Mouse (Mus musculus): ENCODE measurements at regions not wholly inside any gene's neighbourhood (a gene's known extent, or its start where the extent isn't known, plus 50 kb on each side); places are given as distances from the start of the nearest gene placed in this dataset.

DNA sequence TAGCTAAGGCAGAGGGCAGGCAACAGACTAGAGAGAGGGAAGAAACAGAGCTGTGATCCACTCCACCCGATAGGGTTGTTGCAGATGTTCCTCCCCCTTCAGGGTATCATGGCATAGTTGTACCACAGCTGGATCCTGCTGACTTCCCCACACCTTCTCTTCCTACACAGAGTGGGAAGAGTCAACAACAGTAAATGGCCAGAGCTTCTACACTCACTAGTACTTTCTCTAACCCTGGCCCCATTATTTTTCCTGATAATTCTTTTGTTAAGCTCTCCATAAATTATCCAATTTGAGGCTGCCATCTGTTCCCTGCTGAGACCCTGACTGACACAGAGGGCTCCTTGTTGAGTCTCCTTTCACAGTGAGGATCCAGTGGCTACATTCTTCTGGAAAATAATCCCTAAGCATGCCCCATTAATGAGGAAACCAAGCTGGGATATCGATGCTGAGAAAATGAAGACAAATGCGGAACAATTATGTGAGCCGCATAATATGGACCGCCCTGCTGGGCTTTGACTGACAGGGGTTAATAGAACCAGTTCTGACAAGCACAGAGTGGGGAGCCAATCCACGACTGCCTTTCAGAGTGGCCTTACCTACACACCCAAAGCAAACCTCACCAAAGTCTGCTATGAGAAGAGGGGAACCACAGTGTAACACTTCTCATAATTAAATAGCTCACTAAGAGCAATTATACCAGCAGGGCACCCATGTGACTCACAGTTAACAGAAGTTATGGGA lies 537.7 kb upstream of the Jmjd1c start:
- H3K36me3 ChIP-seq: no peaks in the 10 kb centered on the region
- H3K9ac ChIP-seq (replicated peaks): no peak overlapping the region
- no peak overlapping the region for H3K4me2 ChIP-seq (replicated peaks)
- no peaks in the 10 kb centered on the region for H3K4me1 ChIP-seq
- H3K9me3 ChIP-seq: no peaks in the 10 kb centered on the region
- no peak overlapping the region for H3K27ac ChIP-seq (replicated peaks)
- H3K4me3 ChIP-seq: no peak overlapping the region
- 6% methylated on average over 6 of the region's 6 CpGs for WGBS
- H3K27me3 ChIP-seq: no peaks in the 10 kb centered on the region
- peak; percentile 85 for ATAC-seq (replicated peaks)

DNA sequence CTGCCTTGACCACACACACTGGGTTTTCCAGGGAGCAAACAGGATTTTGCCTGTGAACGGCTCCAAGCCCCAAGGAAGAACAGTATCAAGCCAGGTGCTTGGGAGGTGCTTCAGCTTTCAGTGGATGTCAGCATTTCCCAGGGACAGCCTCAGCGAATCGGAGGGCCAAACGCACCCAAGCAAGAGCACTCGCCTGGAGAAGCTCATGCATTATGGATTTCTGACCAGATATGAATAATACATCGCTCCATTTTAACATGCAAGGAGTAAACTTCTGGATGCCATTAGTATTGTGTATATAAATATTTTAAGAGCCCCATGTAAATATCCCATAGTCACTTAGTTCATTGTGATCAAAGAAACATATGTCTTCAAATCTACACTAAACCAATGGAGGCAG lies 530.6 kb upstream of the Jmjd1c start:
- H3K36me3 ChIP-seq: no peaks in the 10 kb centered on the region
- no peaks in the 10 kb centered on the region for H3K4me1 ChIP-seq
- H3K4me2 ChIP-seq (replicated peaks): no peak overlapping the region
- H3K9ac ChIP-seq (replicated peaks): no peak overlapping the region
- 63% methylated on average over 6 of the region's 6 CpGs for WGBS
- H3K9me3 ChIP-seq: no peaks in the 10 kb centered on the region
- no peaks in the 10 kb centered on the region for H3K27me3 ChIP-seq
- no peak overlapping the region for H3K4me3 ChIP-seq
- ATAC-seq (replicated peaks): 0 out of 2 replicates have a peak, but pooled peaks have one; percentile 13
- no peak overlapping the region for H3K27ac ChIP-seq (replicated peaks)

DNA sequence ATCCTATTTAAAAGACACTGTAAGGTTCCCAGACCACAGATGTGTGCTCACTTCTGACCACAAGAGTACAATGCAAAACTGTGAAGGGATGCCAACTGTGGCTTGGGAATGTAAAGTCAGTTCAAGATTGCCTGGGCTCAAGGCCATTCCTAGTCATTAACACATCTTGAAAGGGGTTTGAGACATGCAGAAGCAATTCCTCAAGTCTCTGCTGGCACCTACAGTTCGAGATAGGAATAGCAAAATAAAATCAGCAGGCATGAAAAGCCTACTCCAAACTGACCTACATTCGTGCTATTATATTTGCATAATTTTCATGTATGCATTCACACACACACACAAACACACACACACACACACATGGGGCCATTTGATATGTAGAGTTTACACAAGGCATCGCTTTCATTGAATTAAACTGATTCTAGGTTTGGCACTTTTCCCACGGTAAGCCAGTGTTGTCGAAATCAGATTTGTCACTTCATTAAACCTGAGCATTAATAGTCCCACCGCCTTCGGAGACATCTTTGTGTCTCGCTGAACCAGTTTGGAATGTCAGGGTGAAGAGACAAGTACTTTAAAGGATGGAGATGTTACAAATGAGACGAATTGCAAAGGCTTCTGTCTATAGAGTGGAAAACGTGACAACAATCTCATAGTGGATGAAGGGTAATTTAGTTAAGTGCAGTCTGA lies 520.9 kb upstream of the Jmjd1c start:
- Histone ChIP-seq H3K4me3 (no peak overlapping the region), H3K27me3 (no peaks in the 10 kb centered on the region), H3K27ac (replicated peaks) (no peak overlapping the region), H3K4me2 (replicated peaks) (no peak overlapping the region), H3K9ac (replicated peaks) (no peak overlapping the region), H3K9me3 (no peaks in the 10 kb centered on the region), H3K4me1 (no peaks in the 10 kb centered on the region), H3K36me3 (no peaks in the 10 kb centered on the region)
- ATAC-seq (replicated peaks): peak; percentile 82
- WGBS: 25% methylated on average over 10 of the region's 10 CpGs

DNA sequence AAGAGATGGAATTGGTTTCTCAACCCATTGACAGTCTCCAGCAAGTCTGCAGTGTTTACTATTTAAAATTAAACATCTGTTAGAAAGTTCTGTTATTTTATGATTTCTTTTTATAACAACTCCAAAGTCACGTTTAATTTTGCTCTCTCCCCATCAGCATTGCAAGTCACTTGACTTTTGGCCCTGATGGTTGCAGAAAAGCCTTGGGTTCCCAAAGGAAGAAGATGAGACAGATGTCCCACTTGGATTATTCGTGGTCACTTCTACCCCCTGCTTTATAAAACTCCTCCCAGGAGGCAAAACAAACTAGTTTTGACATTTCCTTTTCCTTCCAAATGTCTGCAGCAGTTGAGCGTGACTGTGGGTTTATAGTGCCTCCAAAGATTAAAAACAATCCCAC lies 502.9 kb upstream of the Jmjd1c start:
- ATAC-seq (replicated peaks): no peak
- no peak overlapping the region for H3K4me2 ChIP-seq (replicated peaks)
- no peaks in the 10 kb centered on the region for H3K27me3 ChIP-seq
- H3K36me3 ChIP-seq: no peaks in the 10 kb centered on the region
- H3K27ac ChIP-seq (replicated peaks): no peak overlapping the region
- WGBS: 83% methylated on average over 3 of the region's 3 CpGs
- H3K4me3 ChIP-seq: no peak overlapping the region
- H3K9ac ChIP-seq (replicated peaks): no peak overlapping the region
- no peaks in the 10 kb centered on the region for H3K9me3 ChIP-seq
- H3K4me1 ChIP-seq: no peaks in the 10 kb centered on the region

DNA sequence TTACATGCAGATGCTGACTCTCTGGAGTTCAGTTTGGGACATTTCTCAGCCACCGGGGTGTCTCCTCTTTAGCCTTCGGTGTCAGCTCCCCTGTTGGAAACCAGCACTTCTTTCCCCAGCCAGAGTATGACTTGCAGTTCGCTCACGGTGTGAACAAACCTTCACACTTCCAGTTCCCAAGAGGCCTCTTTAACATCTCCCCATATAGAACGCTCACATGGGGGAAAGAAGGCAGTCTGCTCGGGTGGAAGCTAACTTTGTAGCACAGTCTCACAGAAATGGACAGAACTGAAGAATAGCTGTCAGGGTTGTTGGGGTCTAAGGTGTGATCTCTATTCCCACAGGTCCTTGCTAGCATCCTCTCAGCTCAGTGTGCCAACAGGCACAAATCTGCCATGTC lies 502.4 kb upstream of the Jmjd1c start:
- no peak for ATAC-seq (replicated peaks)
- H3K27ac ChIP-seq (replicated peaks): no peak overlapping the region
- no peaks in the 10 kb centered on the region for H3K27me3 ChIP-seq
- no peaks in the 10 kb centered on the region for H3K9me3 ChIP-seq
- H3K4me3 ChIP-seq: no peak overlapping the region
- no peaks in the 10 kb centered on the region for H3K36me3 ChIP-seq
- WGBS: 73% methylated on average over 6 of the region's 6 CpGs
- no peak overlapping the region for H3K4me2 ChIP-seq (replicated peaks)
- H3K9ac ChIP-seq (replicated peaks): no peak overlapping the region
- no peaks in the 10 kb centered on the region for H3K4me1 ChIP-seq

DNA sequence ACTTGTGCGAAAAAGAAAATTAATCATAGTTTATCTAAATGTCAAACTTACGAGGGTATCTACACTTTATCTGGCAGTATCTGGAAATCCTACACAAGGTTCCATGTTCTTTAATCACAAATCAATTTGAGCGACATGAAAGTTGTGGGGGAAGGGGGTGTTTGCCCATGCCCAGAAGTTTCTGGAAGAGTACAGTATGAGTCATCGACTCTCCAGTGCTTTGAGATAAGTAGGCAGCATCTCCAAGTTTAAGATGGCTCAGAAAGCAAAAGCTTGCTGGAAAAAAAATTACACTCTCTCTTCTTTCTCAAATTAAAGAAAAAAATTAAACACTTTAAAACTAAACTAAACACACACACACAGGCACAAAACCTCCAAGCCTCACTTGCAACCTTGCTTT lies 498.0 kb upstream of the Jmjd1c start:
- Histone ChIP-seq H3K9ac (replicated peaks) (no peak overlapping the region), H3K4me3 (no peak overlapping the region), H3K27ac (replicated peaks) (no peak overlapping the region), H3K9me3 (no peaks in the 10 kb centered on the region), H3K36me3 (no peaks in the 10 kb centered on the region), H3K4me2 (replicated peaks) (no peak overlapping the region), H3K4me1 (no peaks in the 10 kb centered on the region), H3K27me3 (no peaks in the 10 kb centered on the region)
- 87% methylated on average over 4 of the region's 4 CpGs for WGBS
- no peak for ATAC-seq (replicated peaks)

DNA sequence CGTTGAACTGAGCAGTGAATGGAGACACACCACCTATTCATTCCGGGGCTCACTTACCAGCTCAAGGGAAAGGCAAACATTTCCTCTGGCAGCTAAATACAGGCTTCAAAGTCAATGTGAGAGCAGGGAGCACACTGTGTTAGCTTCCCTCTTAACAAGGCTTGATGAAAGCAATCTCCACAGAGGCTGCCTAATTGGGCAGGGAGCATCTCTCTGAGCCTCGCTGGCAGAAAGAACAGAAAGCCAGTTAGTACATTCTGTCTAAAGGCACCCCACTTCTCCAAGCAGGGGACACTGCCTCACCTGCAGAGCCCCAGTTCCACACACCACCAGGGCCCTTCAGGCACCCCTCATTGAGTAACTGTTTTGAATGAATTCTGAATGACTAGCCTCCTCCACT lies 488.8 kb upstream of the Jmjd1c start:
- Histone ChIP-seq H3K4me2 (replicated peaks) (no peak overlapping the region), H3K36me3 (no peaks in the 10 kb centered on the region), H3K27ac (replicated peaks) (no peak overlapping the region), H3K9me3 (no peaks in the 10 kb centered on the region), H3K4me3 (no peak overlapping the region), H3K9ac (replicated peaks) (no peak overlapping the region), H3K4me1 (no peaks in the 10 kb centered on the region), H3K27me3 (no peaks in the 10 kb centered on the region)
- no peak for ATAC-seq (replicated peaks)
- WGBS: 26% methylated on average over 3 of the region's 3 CpGs

DNA sequence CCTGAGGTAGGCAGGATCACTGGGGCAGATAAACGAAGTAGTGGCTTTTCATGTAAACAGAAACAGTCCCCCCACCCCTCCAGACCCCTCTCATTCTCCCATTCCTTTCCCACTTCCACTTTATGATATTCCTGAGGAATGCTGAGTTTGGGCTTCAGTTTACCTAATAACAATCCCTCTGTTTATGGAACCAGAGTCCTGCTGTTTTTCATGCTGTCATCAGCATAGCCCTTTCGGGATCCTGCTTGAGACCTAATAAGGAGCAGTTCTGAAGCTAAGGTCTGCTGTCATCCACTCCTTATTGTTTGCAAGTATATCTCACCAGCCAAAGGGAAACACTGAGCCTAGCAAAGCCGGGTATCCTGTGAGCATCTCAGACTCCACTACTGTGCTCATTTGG lies 479.6 kb upstream of the Jmjd1c start:
- H3K36me3 ChIP-seq: no peaks in the 10 kb centered on the region
- no peak overlapping the region for H3K9ac ChIP-seq (replicated peaks)
- no peak for ATAC-seq (replicated peaks)
- H3K4me3 ChIP-seq: no peak overlapping the region
- H3K27me3 ChIP-seq: no peaks in the 10 kb centered on the region
- 77% methylated on average over 3 of the region's 3 CpGs for WGBS
- no peak overlapping the region for H3K4me2 ChIP-seq (replicated peaks)
- no peaks in the 10 kb centered on the region for H3K4me1 ChIP-seq
- no peak overlapping the region for H3K27ac ChIP-seq (replicated peaks)
- no peaks in the 10 kb centered on the region for H3K9me3 ChIP-seq

DNA sequence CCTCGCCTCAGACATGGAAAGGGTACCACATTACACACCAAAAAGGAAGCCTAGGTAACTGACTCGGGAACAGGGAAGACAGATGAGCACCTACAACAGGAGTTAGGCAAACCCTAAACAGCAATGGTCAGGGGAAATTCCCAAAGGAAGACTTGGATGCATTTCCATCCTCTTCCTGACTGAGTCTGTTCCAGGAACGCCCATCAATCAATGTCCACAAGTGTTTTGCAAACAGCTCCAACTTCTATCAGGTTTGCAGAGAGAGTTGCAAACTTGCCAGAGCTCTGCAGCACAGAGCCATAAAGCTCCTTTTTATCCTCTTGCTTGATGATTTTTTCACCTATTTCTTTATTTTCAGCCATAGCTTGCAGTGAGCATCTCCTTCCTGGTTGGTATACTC lies 464.9 kb upstream of the Jmjd1c start:
- Histone ChIP-seq H3K27ac (replicated peaks) (no peak overlapping the region), H3K4me2 (replicated peaks) (no peak overlapping the region), H3K36me3 (no peaks in the 10 kb centered on the region), H3K27me3 (no peaks in the 10 kb centered on the region), H3K4me1 (no peaks in the 10 kb centered on the region), H3K9me3 (no peaks in the 10 kb centered on the region), H3K4me3 (no peak overlapping the region), H3K9ac (replicated peaks) (no peak overlapping the region)
- WGBS: 89% methylated on average over 3 of the region's 3 CpGs
- no peak for ATAC-seq (replicated peaks)

DNA sequence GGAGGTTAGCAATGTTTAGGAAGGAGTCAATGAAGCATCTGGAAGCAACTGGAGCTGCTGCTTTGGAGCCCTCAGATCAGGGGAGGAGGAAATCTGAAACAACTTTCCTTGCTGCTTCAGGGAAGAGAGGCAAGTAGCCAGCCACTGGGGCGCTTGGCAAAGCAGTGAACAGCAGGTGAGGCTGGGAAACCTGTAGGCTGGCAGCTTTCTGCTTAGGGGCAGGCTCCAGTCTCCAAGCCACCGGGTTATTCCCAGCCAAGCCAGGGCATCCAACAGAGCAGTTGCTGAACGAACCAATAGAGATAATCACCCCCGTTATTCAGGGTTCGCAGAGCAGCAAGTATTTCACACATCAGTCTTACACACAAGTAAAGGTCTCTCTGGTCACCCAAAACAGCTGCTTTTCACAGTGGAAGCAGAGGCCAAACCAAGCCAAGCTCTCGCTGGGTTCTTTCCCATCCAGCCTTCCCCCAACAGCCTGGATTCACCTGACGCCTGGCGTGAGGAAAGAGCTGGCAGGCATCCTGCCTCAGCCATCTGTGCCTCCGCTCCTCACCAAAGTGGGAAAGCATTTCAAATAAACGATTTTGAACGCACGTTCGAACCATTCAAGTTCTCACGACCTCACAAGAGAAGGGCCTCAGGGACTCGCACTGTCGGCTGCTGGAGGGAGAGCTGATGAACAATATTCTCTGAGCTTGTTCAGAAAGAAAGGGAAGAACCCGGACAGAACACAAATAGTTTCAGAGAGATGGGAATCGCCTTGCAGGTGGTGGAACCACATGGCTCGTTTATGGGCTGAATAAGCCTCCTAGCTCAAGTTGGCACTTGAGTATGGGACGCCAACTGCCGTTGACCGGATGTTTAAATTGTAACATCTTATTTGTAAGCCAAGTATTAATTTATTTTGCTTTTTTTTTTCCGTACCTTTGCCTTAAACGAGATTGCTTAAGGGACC lies 454.8 kb upstream of the Jmjd1c start:
- no peaks in the 10 kb centered on the region for H3K9me3 ChIP-seq
- WGBS: 35% methylated on average over 24 of the region's 24 CpGs
- H3K4me1 ChIP-seq: peaks cover 24% of the 10 kb centered on the region
- H3K27me3 ChIP-seq: no peaks in the 10 kb centered on the region
- H3K4me3 ChIP-seq: no peak overlapping the region
- peak overlapping the region; percentile 74 for H3K27ac ChIP-seq (replicated peaks)
- no peaks in the 10 kb centered on the region for H3K36me3 ChIP-seq
- ATAC-seq (replicated peaks): peak; percentile 83
- H3K9ac ChIP-seq (replicated peaks): no peak overlapping the region
- H3K4me2 ChIP-seq (replicated peaks): peak overlapping the region; percentile 9

DNA sequence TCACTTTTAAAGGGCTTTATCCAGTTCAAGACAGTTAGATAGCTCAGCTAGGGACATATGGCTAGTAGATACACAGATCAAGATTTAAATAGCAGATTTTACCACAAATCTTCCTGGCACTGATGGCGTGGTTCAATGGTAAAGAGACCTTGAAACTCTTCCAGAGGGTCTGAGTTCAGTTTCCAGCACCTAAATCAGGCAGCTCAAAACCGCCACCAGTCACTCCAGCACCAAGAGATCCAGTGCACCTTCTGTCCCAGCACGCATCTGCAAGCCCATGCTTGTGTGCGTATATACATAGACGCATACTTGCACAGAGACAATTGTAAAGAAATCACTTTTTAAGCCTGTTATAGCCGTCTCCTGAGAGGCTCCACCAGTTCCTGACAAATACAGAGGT lies 454.0 kb upstream of the Jmjd1c start:
- WGBS: 85% methylated on average over 6 of the region's 6 CpGs
- no peaks in the 10 kb centered on the region for H3K36me3 ChIP-seq
- H3K4me2 ChIP-seq (replicated peaks): no peak overlapping the region
- no peaks in the 10 kb centered on the region for H3K27me3 ChIP-seq
- H3K27ac ChIP-seq (replicated peaks): peak overlapping the region; percentile 74
- no peak overlapping the region for H3K4me3 ChIP-seq
- no peak overlapping the region for H3K9ac ChIP-seq (replicated peaks)
- H3K9me3 ChIP-seq: no peaks in the 10 kb centered on the region
- ATAC-seq (replicated peaks): no peak
- peaks cover 24% of the 10 kb centered on the region for H3K4me1 ChIP-seq

DNA sequence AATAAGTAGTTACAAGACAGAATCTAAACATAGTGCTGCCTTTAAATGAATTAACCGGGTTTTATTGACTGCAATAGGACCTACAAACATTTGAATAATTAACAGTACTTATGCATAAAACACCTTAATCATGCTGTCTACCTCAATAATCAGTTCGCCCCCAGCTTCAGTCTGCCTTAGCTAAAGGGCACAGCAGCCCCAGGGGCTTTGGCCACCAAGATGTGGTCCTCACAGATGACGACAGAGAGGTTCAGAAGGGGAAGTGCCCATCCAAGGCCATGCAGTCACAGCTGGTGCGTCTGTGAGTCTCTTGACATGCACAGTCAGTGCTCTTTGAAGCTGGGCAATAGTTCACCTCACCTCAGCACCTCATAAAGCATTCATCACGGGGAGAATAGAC lies 452.8 kb upstream of the Jmjd1c start:
- H3K9me3 ChIP-seq: no peaks in the 10 kb centered on the region
- WGBS: 68% methylated on average over 5 of the region's 5 CpGs
- H3K27me3 ChIP-seq: no peaks in the 10 kb centered on the region
- H3K4me1 ChIP-seq: peaks cover 24% of the 10 kb centered on the region
- no peak overlapping the region for H3K4me2 ChIP-seq (replicated peaks)
- no peaks in the 10 kb centered on the region for H3K36me3 ChIP-seq
- H3K27ac ChIP-seq (replicated peaks): no peak overlapping the region
- ATAC-seq (replicated peaks): no peak
- no peak overlapping the region for H3K4me3 ChIP-seq
- H3K9ac ChIP-seq (replicated peaks): no peak overlapping the region
